Mouse (Mus musculus): Measurements from ENCODE around the gene Limk1.
A peak's percentile ranks its signal among the peaks of the same experiment; 100 is the strongest.

GRCm38 (mm10) chr5:134668495-134668894 is 19.9 kb downstream of the Limk1 start:
- TF ChIP-seq CTCF (IDR thresholded peaks at IDR 0.05; ENCODE audit: low read depth), result peak; percentile 47
- no peak for TF ChIP-seq EP300 (IDR thresholded peaks at IDR 0.05; ENCODE audit: low read depth)

Measured in heart, postnatal 0 days (tissue).